Mouse (Mus musculus): ENCODE results near the gene Gm37240.

Gene Gm37240

GRCm38 (mm10) chr3:84558301-84558700 is 1329.0 kb downstream of the Gm37240 start:
- DNase-seq, result no peak

DNA sequence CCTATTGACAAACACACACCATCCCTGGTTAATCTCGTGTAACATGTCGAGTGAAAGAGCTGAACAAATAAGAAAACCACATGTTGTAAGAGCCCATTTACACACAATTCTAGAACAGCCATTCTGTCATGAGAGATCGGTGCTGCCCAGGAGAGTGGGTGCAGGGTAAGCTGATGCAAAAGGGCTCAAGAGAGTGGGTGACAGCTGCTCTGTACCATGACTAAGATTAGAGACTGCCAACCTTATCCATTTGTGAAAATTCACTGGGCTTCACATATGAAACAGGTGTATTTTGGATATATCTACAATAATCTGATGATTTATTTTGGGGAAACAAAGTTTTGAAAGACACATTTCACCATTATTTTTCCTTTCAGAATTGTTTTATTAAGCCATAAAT is 1331.5 kb downstream of the Gm37240 start:
- DNase-seq, result no peak

DNA sequence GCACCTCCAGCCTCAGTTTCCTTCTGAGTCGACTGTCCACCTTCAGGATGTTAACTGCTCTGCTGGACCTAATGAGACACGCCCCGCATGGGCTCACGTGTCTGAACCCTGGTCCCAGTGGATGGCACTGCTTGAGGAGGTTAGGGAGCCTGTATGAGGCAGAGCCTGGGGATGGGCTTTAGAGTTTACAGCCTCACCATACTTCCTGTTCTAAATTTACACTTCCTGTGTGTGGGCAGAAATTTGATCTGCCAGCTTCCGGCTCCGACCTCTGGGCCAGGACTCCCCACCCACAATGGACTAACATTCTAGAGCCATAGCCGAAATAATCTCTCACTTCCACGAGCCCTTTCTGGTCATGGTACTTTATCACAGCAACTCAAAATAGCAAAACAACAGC is 1340.1 kb downstream of the Gm37240 start:
- peak in 1 of 2 experiments; percentile 6 for DNase-seq

DNA sequence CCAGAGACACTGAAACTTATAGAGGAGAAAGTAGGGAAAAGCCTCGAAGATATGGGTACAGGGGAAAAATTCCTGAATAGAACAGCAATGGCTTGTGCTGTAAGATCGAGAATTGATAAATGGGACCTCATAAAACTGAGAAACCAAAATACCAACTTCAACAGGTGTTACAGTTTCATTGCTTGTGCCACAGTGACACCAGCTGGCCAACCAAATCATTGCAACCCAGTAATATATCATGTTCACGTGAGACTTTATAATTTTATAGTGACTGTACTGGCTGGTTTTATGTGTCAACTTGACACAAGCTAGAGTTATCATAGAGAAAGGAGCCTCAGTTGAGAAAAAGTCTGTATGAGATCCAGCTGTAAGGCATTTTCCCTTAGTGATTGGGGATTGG is 1344.9 kb downstream of the Gm37240 start:
- DNase-seq, result peak; percentile 12 to 70

- DNase-seq, result no peak
Observed at GRCm38 (mm10) chr3:84541881-84542280, 1345.4 kb downstream of the Gm37240 start.

GRCm38 (mm10) chr3:84540640-84541039 is 1346.7 kb downstream of the Gm37240 start:
- no peak for DNase-seq

- DNase-seq, result no peak
Observed at GRCm38 (mm10) chr3:84536987-84537386, 1350.3 kb downstream of the Gm37240 start.

DNA sequence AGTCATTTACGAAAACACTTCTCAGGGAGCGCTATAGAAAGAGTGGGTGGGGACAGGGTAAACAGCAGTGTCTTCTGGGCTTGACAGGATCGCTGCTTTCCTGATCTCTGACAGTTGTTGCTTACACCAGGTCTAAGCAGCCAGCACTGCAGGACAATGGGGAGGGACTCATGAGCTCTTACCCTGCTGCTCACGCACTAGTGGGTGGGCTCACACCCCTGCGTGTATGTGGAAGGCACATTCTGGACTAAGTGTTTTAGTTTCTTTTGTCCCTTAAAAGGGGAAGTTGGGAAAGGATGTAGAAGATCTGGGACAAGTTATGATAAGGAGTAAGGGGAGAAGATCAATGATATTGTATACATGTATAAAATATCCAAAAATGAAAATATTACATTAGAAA is 1354.1 kb downstream of the Gm37240 start:
- DNase-seq, result no peak

DNA sequence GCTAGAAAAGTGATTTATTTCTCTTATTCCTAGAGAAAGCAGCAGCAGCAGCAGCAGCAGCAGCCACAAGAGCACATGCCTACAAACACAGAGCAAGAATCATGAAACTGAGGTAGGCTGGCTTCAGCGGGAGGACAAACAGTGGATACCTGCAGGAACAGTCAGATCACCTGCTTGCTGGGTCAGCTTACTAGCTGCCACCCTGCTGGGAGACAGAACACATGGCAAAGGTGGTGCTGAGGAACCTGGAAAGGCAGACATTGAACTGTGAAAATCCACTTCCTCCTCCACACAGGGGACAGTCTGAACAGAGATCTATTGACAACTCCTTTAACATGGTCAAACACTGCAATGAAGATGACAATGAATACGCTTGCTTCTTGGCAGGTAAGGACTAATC is 1358.3 kb downstream of the Gm37240 start:
- no peak for DNase-seq

DNA sequence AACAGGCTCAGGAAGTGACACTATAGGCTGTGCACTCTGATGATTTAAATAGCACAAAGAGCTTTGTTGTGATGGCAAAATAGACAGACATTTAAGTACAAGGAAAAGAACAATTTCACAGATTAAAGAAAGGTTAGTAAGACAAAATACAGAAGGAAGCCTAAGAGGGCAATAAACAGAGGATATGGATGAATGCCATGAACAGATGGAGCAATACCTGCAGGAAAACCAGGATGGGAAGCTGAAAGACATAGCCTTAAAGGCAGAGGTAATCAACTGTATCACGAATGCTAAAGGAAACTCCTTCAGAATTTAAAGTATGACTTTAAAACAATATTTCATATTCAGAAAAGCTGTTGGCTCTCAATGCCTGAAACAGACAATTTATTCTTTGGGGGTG is 1362.4 kb downstream of the Gm37240 start:
- DNase-seq, result no peak

GRCm38 (mm10) chr3:84516163-84516562 is 1371.2 kb downstream of the Gm37240 start:
- DNase-seq, result no peak

GRCm38 (mm10) chr3:84512774-84513515 is 1374.4 kb downstream of the Gm37240 start:
- DNase-seq, result no peak

- DNase-seq, result no peak
Observed at GRCm38 (mm10) chr3:84505193-84505592, 1382.1 kb downstream of the Gm37240 start.

GRCm38 (mm10) chr3:84504291-84504690 is 1383.0 kb downstream of the Gm37240 start:
- DNase-seq, result no peak

DNA sequence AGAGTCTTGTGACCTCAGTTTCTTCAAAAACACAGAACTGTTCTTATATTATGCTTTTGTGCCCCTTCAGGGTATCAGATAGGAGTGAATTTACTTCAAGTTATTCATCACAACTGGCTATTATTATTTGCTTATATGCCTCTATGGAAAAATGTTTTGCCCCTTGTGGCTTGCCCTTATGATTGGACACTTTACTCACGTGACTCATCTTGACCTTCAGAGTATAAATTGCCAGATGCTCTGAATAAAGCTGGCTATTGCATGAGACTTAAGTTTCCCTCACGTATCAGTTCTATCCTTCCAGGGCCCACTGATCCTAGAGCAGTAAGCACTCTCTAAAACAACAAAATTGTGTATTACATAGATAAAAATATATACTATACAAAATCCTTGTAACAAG is 1385.2 kb downstream of the Gm37240 start:
- DNase-seq, result no peak

DNA sequence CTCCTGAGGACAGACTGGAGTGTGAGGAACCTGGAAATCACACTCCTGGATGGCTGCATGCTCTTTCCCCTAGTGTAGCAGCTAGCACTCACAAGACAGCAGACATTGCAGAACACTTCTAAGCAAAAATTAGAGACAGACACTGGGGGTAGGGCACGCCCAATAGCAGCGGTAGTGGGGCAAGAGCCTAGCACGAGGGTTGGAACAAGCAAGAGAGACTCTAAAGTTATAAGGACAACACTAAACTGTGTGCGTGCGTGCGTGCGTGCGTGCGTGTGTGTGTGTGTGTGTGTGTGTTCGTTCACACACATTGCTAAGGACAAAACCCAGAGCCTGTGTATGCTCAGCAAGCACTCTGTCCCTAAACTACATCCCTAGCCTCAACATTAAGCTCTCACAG is 1386.8 kb downstream of the Gm37240 start:
- DNase-seq, result no peak

DNA sequence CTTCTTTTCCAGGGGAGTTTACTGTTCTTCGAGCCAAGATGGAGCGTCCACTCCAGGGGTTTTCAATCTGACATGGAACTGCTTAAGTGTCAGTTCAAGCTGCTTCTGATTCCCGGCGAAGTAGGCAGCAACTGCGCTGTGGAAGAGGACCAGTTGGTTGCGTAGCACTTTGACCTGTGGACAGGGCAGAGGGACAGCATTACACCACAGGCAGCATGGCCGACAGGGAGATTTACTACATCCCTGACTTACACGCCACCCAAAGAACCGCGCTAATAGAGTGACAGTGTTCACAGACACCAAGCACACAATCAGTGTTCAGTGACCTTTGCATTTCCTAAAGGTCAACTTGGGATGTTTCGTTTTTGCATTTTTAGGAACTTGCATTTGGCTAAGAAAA is 1389.6 kb downstream of the Gm37240 start:
- no peak for DNase-seq

- DNase-seq, result no peak
Observed at GRCm38 (mm10) chr3:84492657-84493056, 1394.7 kb downstream of the Gm37240 start.

- no peak for DNase-seq
Observed at GRCm38 (mm10) chr3:84492148-84492547, 1395.2 kb downstream of the Gm37240 start.

GRCm38 (mm10) chr3:84488716-84489115 is 1398.6 kb downstream of the Gm37240 start:
- no peak for DNase-seq

DNA sequence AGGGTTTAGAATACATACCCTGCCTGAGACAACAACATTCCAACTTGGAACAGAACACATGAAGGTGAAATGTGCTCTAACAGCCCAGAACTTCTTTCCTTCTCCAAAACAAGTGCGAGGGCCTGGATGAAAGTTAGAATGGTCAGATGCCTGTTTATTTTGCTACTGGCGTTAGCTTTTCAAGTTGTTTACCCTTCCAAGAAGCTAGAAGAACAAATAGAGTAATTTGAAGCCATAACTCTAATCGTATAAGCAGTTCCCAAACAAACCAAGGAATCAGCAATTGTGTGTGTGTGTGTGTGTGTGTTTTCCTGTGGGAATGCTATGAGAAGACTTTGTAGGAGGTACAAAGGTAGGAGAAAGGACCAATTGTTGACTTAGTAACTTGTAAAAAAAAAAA is 1402.4 kb downstream of the Gm37240 start:
- no peak for DNase-seq

GRCm38 (mm10) chr3:84484333-84484732 is 1403.0 kb downstream of the Gm37240 start:
- DNase-seq, result no peak

GRCm38 (mm10) chr3:84482121-84482520 is 1405.2 kb downstream of the Gm37240 start:
- DNase-seq, result no peak

DNA sequence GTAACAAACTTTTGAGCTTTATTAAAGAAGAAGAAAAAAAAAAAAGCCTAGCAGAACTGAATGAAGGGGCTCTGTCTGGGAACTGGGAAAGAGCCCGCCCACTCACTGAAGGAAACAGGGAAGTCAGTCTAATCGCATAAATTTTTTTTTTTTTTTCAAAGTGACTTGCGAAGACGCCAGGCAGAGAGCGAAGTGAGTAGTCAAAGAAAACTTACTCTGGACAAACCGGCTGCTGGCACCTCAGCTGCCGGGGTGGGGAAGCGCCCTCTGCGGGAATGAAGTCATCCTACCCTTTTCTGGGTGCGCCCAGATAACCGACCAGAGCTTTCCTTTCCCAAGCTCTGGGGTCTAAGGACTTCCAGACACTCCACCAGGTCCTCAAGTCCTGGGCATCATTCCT is 1406.2 kb downstream of the Gm37240 start:
- no peak for DNase-seq
